Mouse (Mus musculus): ENCODE results near the gene Lpp.

Gene Lpp

DNA sequence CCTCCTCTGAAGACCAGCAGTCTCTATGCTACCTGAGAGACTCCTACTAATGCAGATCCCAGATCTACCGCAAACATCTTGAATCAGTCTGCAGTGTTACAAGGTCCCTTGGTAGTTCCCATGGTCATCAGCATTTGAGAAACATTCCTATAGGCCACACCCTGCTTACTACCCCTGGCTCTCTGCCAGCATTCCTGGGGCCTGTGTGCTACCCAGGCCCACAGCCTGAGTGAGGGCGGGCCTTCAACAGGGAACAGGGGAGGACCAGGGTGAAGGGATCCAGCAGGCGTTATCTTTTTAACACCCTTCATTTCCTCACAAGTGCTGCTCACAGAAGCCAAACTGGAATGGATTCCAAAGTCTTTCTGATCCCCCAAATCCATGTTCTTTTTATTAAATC is 173.0 kb downstream of the Lpp start:
- DNase-seq = peak; percentile 40 to 58

GRCm38 (mm10) chr16:24567562-24567961 is 174.3 kb downstream of the Lpp start:
- no peak for DNase-seq

DNA sequence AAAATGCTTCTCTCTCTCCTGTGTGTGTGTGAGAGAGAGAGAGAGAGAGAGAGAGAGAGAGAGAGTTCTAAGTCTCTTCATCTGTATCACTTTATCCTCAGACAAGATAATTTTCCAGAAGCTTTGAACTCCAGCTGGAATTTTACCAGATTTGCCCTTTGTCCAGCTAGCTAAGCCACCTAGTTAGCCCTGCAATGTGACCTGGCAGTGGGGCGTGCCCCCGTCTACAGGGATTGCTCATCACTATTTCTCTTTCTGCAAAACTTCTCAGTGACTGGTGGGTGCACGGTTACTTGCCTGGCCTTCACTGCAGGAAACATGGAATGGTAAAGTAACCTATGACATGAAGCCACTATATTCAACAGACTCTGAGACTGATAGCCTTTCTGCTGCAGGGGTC is 174.8 kb downstream of the Lpp start:
- peak; percentile 70 to 83 for DNase-seq

- DNase-seq = no peak
Measured at GRCm38 (mm10) chr16:24569681-24570080, 176.4 kb downstream of the Lpp start.

- DNase-seq = no peak
Measured at GRCm38 (mm10) chr16:24576999-24577398, 183.7 kb downstream of the Lpp start.

- DNase-seq = no peak
Measured at GRCm38 (mm10) chr16:24577798-24578197, 184.5 kb downstream of the Lpp start.

- no peak for DNase-seq
Measured at GRCm38 (mm10) chr16:24582847-24583246, 189.5 kb downstream of the Lpp start.

- no peak for DNase-seq
Measured at GRCm38 (mm10) chr16:24593535-24593934, 200.2 kb downstream of the Lpp start.

- no peak for DNase-seq
Measured at GRCm38 (mm10) chr16:24594508-24594907, 201.2 kb downstream of the Lpp start.

DNA sequence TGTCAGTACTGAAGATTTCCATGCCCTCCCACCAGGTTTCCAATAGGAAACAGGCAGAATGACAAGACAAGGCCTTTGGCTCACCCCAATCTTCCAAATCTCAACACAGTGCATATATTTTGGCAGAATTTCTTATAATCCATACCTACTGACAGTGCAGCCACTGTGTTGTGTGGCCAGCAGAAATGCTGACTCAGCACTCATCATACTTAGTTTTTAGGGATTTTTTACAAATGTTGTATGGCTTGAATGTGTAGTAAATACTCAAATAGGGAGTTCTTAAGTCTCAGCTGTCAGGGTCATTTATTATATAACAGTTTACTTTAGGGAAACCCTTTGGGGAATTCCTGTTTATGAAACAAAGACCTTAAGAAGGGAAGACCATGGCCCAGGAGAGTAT is 202.2 kb downstream of the Lpp start:
- DNase-seq = no peak

DNA sequence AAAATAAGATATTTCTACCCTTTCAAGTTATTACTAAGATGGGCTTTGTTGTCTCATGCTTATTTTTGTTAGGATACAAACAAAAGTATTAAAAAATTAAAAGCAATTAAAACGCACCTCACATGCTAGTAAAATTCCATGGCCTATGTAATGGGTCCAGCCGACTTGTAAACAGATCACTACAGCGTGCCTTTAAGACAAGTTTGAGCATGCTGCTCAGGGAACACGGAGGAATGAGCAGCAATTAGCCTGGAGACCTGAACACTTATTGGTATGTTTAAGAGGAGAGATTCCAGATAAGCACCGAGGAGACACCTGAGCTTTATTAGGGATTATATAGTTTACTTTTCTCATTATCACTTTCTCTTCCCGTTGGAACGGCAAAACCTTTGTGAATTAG is 205.3 kb downstream of the Lpp start:
- no peak for DNase-seq

DNA sequence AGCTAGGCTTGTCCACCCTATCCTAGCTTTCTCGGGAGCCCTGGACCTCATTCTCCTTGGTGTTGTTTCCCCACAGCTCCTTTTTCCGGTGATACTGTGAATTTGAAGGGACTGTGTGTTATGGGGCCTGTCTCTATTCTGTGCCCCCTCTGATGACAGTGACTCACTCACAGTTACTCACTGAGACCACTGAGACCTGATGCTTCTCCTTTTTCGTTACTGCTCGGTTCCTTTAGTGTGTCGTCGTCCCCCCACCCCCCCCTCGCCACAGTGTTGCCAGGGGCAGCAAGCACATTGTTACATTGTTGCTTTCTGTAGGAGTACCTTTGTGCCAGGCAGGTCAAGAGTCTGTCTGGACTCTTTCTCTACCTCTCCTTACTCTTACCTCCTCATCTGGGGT is 206.5 kb downstream of the Lpp start:
- no peak for DNase-seq

DNA sequence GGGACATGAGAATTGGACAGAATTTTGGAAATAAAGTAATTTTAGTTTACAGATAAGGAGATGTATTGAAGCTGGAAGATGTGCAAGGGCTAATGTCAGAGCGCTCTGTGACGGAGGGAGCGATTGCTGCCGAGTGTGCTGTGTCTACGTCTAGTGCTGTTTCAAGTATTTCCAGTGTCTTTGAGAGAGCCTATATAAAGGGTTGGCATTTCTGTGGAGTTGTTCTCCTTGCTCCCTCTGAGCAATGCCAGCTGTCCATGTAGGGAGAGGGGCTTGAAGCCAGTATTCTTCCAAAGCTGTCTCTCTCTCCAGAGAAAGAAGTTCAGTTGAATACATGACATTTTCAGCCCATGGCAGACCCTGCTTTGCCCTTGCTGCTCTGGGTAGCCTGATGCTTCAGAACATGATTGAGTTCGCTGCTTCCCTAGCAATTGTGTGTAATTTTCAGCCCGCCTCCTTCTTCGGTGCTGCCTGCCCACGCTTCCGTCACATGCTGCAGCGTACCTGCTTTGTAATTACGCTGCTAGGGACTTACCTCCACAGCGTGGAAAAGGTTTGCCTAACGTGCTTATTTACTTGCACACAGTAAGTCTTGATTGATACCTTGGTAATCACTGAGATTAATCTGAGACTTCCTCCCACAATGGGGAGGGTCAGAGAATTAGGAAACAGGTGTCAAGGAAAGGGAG is 207.1 kb downstream of the Lpp start:
- no peak for DNase-seq

GRCm38 (mm10) chr16:24603342-24603741 is 210.0 kb downstream of the Lpp start:
- DNase-seq = no peak

GRCm38 (mm10) chr16:24607896-24608457 is 214.7 kb downstream of the Lpp start:
- DNase-seq = no peak

DNA sequence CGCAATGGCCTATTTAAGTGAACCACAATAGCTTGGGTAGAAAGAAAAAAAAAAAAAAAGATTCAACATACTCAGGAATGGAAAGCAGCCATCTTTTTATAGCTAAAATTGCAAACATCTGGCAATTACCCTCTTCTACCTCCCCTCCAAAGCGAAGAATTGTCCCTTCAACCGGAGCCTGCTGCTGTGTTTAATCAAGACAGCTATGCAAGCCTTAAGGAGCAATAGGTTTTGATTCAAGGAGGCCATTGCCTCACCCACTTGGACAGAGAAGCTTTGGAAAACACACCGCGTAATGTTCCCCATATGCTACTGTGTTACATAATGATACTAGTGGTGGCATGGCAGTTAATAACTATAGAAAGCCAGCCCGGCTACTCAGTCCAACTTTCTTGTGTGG is 226.2 kb downstream of the Lpp start:
- no peak for DNase-seq

GRCm38 (mm10) chr16:24620021-24620420 is 226.7 kb downstream of the Lpp start:
- DNase-seq = no peak

- peak in 1 of 2 experiments; percentile 61 for DNase-seq
Measured at GRCm38 (mm10) chr16:24622226-24623194, 229.2 kb downstream of the Lpp start.

- DNase-seq = no peak
Measured at GRCm38 (mm10) chr16:24624335-24624734, 231.0 kb downstream of the Lpp start.

GRCm38 (mm10) chr16:24625576-24625975 is 232.3 kb downstream of the Lpp start:
- no peak for DNase-seq

DNA sequence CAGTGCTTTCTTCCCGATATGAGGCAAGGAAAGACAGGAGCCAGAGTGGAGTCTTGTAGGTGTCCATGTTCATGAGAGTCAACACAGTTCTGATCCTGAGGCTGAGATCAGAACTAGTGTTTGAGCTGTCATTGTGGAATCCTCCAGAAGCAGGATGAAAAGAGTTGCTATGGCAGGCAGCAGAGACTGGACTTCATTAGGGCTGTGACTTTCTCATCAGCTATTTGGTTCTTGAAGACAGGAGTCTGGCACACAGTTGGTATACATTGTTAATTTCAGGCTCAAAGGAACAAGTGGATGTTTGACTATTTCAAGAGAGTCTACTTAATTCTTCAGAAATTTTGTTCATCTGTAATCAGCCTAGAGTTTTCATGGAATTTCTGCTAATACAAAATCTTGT is 235.5 kb downstream of the Lpp start:
- DNase-seq = no peak

DNA sequence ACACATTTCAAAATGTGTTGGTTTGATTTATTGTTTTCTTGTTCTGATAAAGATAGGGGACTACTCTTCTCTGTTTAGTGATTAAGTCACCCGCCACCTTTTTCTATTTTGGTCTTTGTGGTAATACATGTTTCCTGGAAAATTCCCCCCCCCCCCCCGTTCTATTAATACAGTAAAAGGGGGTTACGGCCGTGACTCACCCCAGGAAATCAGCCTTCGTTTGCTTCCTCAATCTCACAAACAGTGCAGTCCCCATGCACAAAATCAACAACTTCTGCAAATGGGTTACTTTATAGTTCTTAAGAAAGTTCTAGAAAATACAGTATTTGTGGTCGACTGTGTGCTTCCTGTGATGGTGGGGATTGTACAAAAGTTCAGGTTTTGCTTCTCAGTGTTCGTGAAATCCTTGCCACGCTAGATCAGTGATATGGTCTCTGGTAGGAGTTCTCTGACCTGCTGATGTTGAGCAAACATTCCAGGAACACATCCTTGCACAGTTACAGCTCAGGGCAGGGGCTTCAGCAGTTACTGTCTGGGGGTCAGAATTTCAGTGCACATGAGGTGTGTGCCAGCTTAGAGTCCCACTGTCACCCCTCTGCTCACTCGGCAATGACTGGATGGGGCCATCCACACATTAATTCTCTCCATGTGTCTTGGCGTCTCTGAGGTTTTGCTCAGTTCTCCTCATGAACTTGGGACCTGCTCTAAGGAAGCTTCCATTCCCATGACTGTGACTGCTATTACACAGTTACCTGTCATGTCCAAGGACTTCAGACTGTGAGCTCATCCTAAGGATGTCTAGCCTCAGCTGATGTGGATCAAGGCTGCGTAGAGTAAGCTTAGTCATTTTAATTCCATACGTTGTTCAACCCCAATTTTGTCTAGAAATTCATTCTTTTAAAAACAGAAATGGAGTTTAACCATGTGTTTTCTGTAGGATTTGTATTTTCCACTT is 236.2 kb downstream of the Lpp start:
- no peak for DNase-seq
